Mouse (Mus musculus) embryo, embryonic 11 days (tissue): ENCODE data around the gene Mcpt9.
"Not testable (repeated sequence)": the region's sequence is repeated elsewhere in the genome, so short reads cannot be mapped to it uniquely, and the experiment has no call there.

Experiments used
- DNase-seq: peaks from one replicate; pipeline ENCODE4 v3.0.0-alpha.2; 2015

The Mcpt9 gene

GRCm38 (mm10) chr14:56030395-56030794 lies at the start of gene Mcpt9:
Mcpt9 (minus strand) TSS chr14:56030495.
- not testable (repeated sequence) for DNase-seq

GRCm38 (mm10) chr14:56062213-56062612 lies 31.9 kb upstream of the Mcpt9 start, which contains the start of gene Mcpt4:
Mcpt4 (minus strand) TSS chr14:56062313.
- DNase-seq = not testable (repeated sequence)

DNA sequence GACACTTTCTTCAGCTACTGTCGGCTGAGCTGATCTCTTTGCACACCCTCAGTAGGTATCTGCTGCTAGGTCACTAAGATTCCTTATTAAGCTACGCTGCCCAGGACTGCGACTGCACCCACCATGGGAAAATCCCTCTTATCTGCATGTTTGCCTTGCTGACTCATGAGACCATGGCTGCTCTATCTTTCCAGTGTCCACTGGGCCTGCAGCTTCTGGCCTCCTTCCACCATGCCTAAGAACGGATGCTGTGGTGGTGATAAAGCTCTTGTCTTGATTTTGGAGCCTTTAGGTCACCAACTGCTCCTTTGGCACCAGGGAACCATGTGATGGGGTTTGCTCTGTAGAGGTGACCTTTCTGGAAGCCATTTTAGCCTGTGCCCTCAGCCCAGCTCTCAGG lies 27.4 kb upstream of the Mcpt9 start:
- no peak for DNase-seq

DNA sequence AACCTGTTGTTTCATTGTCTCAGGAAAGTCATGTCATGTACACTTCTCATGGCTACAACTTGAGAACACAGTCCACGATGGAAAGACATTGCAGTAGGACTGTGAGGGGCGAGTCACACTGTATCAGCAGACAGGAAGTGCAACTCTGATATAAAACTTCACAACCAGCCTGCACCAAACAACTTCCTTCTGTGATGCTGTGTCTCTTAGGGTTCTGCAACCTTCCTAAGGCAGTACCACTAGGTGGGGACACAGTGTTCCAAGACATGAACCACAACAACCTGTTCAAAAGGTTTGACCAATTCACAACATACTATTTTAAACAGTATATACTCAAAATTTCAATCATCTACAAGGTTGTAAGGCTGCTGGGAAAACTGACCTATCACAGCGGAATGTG lies 25.1 kb upstream of the Mcpt9 start:
- DNase-seq = no peak

- DNase-seq = not testable (repeated sequence)
Measured at GRCm38 (mm10) chr14:56041792-56042191, 11.5 kb upstream of the Mcpt9 start, which contains the start of gene Mcpt2. Mcpt2 (plus strand) TSS chr14:56042041.

DNA sequence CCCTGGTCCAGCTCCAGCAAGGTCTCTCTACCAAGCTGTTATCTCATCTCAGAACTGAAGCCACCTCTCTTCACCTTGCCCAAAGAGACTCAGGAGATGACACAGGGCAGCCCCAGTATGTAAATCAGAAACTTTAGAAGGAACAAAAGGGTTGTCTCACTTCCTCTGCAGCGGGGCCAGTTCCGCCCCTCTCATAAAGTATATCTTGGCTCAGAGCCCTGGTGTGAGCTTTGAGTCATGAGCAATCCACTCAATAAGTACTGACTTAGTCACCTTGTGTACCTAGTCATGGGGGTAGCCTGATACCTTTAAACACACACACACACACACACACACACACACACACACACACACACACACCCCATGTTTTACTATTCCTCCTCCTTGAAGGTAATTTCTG lies 4.1 kb upstream of the Mcpt9 start:
- DNase-seq = no peak

- DNase-seq = not testable (repeated sequence)
Measured at GRCm38 (mm10) chr14:56021305-56021704, 9.0 kb downstream of the Mcpt9 start.

GRCm38 (mm10) chr14:56019446-56019845 lies 10.8 kb downstream of the Mcpt9 start:
- DNase-seq = no peak

DNA sequence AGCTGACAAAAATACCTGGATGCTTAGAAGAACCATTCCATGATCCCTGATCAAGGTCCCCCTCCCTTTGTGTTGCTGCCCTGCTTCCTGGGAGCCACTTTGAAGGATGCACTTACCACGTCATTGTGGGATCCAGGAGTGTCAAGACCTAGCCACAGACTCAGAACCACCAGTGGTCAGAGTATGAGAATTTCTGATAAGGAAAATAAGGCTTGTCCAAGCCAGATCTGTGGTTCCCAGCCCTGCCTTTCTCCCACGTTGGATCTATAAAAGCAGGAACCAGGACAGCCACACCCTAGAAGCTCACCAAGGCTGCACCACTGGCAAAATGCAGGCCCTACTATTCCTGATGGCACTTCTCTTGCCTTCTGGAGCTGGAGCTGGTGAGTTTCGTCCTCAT lies 12.6 kb downstream of the Mcpt9 start, which contains the start of gene Mcpt1:
TSS of gene Mcpt1 (plus strand) at position 301 of the 400 bp plus-strand sequence.
- not testable (repeated sequence) for DNase-seq

- no peak for DNase-seq
Measured at GRCm38 (mm10) chr14:56013924-56014323, 16.4 kb downstream of the Mcpt9 start.

DNA sequence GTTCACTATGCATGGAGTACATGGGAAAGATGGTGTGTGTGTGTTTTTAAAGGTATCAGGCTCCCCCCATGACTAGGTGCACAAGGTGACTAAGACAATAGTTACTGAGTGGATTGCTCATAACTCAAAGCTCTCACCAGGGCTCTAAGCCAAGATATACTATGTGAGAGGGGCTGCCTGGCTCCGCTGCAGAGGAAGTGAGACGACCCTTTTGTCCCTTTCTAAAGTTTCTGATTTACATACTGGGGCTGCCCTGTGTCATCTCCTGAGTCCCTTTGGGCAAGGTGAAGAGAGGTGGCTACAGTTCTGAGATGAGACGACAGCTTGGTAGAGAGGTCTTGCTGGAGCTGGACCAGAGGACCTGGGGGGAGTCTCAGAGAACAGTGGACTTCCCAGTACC lies 17.1 kb downstream of the Mcpt9 start:
- DNase-seq = no peak

GRCm38 (mm10) chr14:55987464-55987863 lies 42.8 kb downstream of the Mcpt9 start:
- not testable (repeated sequence) for DNase-seq
